Mouse (Mus musculus) liver, adult 2 months (tissue): ENCODE measurements around the gene Wdr11.

ENCODE experiments used
- CTCF ChIP-seq: fragments of 200-500 bp; IDR thresholded peaks from 2 replicates; pipeline ENCODE4 v1.5.1; 2011; ENCODE audit warnings: low read depth, low read length, control low read depth
- POLR2A ChIP-seq: fragments of 200-500 bp; IDR thresholded peaks from 2 replicates; pipeline ENCODE4 v1.6.1; 2011; ENCODE audit warnings: low read length, control low read depth; ENCODE audit not compliant: insufficient read depth; ENCODE audit errors: extremely low read depth

DNA sequence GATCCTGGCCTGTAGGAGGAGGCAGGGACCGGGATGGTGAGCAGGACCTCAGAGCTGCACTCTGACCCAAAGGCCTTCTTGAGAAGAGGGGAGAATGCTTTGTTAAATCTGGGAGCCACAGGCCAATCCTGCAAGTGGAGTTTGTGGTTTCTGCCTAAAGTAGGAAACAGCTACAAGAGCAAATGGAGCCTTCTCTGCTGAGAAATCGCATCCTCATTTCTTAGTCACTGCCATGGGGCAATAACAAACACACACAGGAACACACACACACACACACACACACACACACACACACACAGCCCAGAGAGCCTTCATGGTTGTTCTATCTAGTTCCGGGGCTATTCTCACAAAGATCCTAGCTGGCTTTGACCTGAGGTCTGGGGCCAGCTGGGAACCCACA, 73.7 kb downstream of the Wdr11 start:
- TF ChIP-seq CTCF (no peak), POLR2A (no peak)
